Mouse (Mus musculus) kidney, embryonic 14.5 days (tissue): ENCODE measurements around the gene Naa38. TPM values are rescaled to one million over a fixed set of nuclear protein-coding genes. Genes with fewer than 3 reads are reported as not detected.

Source experiments
- ATAC-seq: fragments of 200-750 bp; cut with Nextera tagmentation; 2 replicates; pipeline ENCODE4 v1.8.0; 2017; ENCODE audit warnings: moderate number of reproducible peaks, mild to moderate bottlenecking, moderate TSS enrichment, moderate library complexity; ENCODE audit not compliant: low FRiP score, low TSS enrichment
- H3K27ac ChIP-seq: fragments of 300-500 bp; sonication (generic); 2 replicates; pipeline ENCODE4 v1.5.1; 2014; ENCODE audit warnings: low read depth, mild to moderate bottlenecking, low read length, moderate library complexity, mixed read lengths
- H3K27me3 ChIP-seq: fragments of 300-500 bp; sonication (generic); 2 replicates; pipeline ENCODE4 v1.6.1; 2014; ENCODE audit warnings: mild to moderate bottlenecking, low read length; ENCODE audit not compliant: control insufficient read depth, insufficient read depth
- H3K36me3 ChIP-seq: fragments of 300-500 bp; sonication (generic); 2 replicates; pipeline ENCODE4 v1.6.1; 2014; ENCODE audit warnings: low read length, mixed read lengths; ENCODE audit not compliant: control insufficient read depth, insufficient read depth
- H3K4me1 ChIP-seq: fragments of 300-500 bp; sonication (generic); 2 replicates; pipeline ENCODE4 v1.6.1; 2014; ENCODE audit warnings: low read length, mixed read lengths; ENCODE audit not compliant: control insufficient read depth, insufficient read depth
- H3K4me2 ChIP-seq: fragments of 300-500 bp; sonication (generic); replicated peaks from 2 replicates; pipeline ENCODE4 v1.6.1; 2014; ENCODE audit warnings: low read depth, mild to moderate bottlenecking, low read length
- H3K4me3 ChIP-seq: fragments of 300-500 bp; sonication (generic); 2 replicates; pipeline ENCODE4 v1.5.1; 2014; ENCODE audit warnings: mild to moderate bottlenecking, low read length
- H3K9ac ChIP-seq: fragments of 300-500 bp; sonication (generic); 2 replicates; pipeline ENCODE4 v1.6.1; 2014; ENCODE audit warnings: low read depth, mild to moderate bottlenecking, low read length, moderate library complexity
- H3K9me3 ChIP-seq: fragments of 300-500 bp; sonication (generic); 2 replicates; pipeline ENCODE4 v1.6.1; 2016; ENCODE audit warnings: low read length; ENCODE audit not compliant: control insufficient read depth
- WGBS: fragments of 180-500 bp; shearing (Covaris S2); extraction: QIAGEN DNeasy Blood & Tissue Kit; methylation state at CpG from one replicate; pipeline ENCODE4 v1.1.7; 2014; 5-methylcytosine and 5-hydroxymethylcytosine counted together
- polyA plus RNA-seq: library from polyadenylated mRNA; unstranded; fragments of >200 nt; fragmentation: Nextera tagmentation; extraction: Ambion mirVana; gene quantifications from 2 replicates; pipeline ENCODE4 v1.2.1, GENCODE M21; 2014

Gene Naa38
- polyA plus RNA-seq, 1 experiment from 2014 or later = 172 TPM

DNA sequence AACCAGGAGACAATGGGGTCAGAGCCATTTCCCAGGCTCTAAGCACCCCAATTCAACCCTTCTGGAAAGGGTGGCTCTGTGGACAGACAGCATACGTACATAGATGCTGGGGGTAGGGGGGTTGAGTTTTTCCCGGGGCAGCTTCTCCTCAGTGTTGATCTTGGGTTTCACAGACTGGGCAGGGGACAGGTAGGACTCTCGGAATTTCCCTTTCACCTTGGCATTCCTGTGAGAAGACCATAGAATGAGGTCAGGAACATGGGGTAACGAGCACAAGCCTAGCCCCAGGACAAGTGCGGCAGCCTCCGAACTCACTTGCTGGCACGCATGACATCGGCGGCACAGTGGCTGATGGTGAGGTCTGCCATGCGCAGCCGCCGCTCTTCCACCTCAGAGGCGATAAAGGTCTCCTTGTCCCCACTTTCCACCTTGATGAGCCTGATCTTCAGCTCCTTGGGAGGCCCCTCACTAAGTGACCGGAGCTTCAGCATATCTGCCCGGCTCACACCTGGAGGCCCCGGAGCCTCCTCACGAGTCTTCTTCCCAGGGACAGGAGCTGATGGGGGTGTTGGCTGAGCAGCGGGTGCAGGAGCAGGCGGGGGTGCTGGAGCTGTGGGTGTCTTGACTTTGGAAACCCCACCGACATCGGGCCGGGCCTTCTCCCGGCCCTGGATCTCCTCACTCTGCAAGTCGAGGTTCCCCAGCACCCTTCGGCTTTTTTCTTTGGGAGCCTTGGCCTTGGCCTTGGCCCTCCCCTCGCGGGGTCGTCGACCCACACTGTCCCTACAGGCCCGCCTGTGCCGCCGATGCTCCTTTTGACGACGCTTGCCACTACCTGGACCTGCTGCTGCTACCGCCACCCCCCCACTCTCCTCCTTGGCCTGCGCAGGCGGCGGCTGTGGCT is 8.7 kb downstream of the Naa38 start:
- peaks cover 86% of the 10 kb centered on the region for H3K36me3 ChIP-seq
- H3K4me3 ChIP-seq = no peak overlapping the region
- no peaks in the 10 kb centered on the region for H3K27me3 ChIP-seq
- 93% methylated on average over 38 of the region's 38 CpGs for WGBS
- H3K4me2 ChIP-seq = no peak overlapping the region
- H3K9ac ChIP-seq = no peak overlapping the region
- no peak overlapping the region for H3K27ac ChIP-seq
- ATAC-seq = no peak
- peaks cover 18% of the 10 kb centered on the region for H3K4me1 ChIP-seq
- no peaks in the 10 kb centered on the region for H3K9me3 ChIP-seq

DNA sequence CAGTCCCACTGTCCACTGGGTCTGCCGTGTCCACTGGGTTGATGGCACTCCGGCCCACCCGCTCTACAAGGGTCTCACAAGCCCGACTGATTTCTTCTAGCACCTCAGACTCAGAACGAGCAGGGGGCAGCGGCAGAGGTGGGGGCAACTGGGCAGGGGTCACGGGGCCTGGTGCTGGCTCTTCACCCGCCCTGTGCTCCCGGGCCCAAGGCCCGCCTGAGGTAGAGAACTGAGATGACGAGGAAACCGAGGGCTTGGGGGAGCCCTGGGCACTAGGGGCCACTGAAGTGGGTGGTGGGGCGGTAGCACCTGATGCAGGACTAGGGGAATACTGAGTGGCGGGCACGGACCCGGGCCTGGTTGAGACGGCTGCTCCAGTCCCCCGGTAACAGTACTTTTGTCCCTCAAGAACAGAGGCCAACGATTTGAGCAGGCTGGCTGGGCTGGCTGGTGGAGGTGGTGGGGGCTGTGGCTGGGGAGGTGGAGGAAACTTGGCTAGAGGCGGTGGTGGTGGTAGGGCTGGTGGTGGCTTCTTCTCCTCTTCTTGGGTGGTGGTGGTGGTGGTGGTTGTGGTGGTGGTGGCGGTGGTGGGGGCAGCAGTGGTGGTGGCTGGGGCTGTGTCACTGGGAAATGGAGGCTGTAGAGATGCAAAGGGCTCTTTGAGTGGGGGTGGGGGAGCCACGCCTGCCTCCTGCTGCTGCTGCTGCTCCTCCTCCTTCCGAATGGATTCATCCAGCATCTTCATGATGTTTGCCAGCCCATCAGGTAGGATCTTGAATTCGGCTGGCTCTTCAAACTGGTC is 9.5 kb downstream of the Naa38 start:
- Histone ChIP-seq H3K27ac (no peak overlapping the region), H3K4me3 (no peak overlapping the region), H3K9ac (no peak overlapping the region), H3K27me3 (no peaks in the 10 kb centered on the region), H3K9me3 (no peaks in the 10 kb centered on the region), H3K4me1 (peaks cover 13% of the 10 kb centered on the region), H3K4me2 (no peak overlapping the region), H3K36me3 (peaks cover 80% of the 10 kb centered on the region)
- no peak for ATAC-seq
- 94% methylated on average over 23 of the region's 24 CpGs for WGBS

DNA sequence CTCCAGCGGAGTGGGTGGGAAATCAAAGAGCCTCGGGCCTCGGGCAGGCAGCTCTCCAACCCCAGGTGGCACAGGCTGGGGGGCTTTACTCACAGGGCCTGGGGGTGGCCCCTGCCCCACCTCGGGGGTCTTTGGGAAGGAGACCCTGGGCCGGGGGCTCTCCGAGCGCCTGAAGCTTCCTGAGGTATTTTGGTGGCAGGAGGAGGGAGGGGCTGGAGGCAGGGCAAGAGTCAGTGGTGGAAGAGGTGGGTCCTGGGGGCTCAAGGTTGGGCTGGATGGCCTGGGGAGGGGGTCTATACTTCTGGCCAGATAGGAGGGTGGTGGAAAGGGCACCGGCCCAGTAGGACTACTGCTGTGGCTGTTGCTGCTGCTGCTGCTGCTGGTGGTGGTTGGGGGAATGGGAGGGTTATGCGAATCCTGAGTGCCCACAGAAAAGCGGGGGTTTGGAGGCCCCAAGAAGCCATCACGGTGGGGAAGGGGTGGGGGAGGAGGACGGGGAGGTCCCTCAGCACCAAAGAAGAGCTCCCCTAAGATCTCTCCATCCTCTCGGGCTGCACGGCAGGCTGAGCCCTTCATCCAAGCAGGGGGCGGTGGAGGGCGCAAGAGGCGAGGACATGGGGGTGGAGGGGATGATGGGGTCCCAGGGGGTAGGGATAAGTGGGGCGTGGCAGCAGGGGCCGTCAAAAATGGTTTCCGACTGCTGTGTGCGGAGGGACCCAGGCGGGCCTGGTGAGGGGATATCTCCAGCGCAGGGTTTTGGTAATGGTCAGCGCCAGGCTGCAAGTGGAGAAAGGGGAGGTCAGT is 10.3 kb downstream of the Naa38 start:
- Histone ChIP-seq H3K4me1 (peaks cover 11% of the 10 kb centered on the region), H3K27me3 (no peaks in the 10 kb centered on the region), H3K4me2 (no peak overlapping the region), H3K36me3 (peaks cover 72% of the 10 kb centered on the region), H3K9me3 (no peaks in the 10 kb centered on the region), H3K9ac (no peak overlapping the region), H3K4me3 (no peak overlapping the region), H3K27ac (no peak overlapping the region)
- 91% methylated on average over 24 of the region's 24 CpGs for WGBS
- no peak for ATAC-seq

DNA sequence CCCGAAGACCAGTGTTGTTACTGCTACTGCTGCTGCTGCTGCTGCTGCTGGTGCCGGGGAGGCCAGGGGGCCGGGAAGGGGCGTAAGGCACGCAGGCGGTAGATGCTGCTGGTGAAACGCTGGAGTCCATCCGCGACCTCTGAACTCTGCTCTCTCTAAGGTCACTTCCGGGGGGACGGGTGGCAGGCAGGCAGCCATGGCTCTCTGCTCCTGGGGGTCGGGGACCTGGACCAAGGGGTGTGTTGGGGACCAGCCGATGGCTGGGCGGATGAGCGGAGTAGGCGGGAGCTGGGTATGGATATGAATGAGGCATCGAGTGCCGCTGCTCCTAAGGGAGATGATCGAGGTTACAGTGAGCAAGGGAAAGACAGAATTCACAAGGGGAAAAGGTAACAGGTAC is 11.0 kb downstream of the Naa38 start:
- H3K36me3 ChIP-seq = peaks cover 66% of the 10 kb centered on the region
- H3K9ac ChIP-seq = no peak overlapping the region
- H3K4me1 ChIP-seq = peaks cover 11% of the 10 kb centered on the region
- H3K27ac ChIP-seq = no peak overlapping the region
- H3K4me2 ChIP-seq = no peak overlapping the region
- WGBS = 89% methylated on average over 19 of the region's 19 CpGs
- H3K27me3 ChIP-seq = no peaks in the 10 kb centered on the region
- no peak overlapping the region for H3K4me3 ChIP-seq
- H3K9me3 ChIP-seq = no peaks in the 10 kb centered on the region
- ATAC-seq = no peak

DNA sequence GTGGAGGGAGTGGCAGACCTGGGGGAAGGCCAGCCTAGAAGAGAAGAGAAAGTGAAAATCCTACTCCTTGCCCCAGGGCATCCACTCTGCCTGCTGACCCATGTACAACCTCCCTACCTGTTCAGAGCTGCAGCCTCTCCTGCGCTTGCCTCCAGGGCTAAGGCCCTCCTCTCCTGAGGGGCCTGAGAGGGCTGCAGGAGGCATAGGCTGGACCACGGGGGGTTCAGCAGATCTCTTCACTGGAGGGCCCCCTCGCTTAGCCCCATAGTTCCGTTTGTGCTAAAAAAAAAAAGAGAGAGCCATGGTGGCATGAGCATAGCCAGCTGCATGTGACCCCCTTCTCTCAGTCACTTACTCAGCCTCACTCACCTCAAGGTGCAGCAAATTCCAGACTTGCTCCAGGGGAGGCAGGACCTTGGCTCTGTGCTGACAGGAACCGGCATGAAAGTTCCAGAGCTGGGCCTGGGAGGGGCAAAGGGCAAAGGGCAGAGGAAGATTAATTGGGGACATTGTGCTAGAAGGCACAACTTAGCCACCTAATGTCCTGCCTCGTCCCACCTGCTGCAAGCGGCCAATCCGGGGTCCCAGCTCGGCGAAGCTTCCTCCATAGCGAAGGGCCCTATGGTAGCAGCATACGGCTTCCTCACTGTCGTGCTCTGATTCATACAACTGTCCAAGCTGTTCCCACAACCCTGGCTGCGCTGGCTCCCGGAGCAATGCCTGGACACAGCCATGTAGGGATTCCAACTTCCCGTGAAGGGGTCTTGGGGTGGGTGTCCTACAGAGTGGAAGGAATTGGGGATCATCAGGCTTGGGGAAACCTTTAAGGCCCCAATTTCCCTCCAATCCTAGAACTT is 11.8 kb downstream of the Naa38 start:
- Histone ChIP-seq H3K4me1 (peaks cover 17% of the 10 kb centered on the region), H3K9me3 (no peaks in the 10 kb centered on the region), H3K4me3 (no peak overlapping the region), H3K36me3 (peaks cover 58% of the 10 kb centered on the region), H3K4me2 (no peak overlapping the region), H3K27ac (no peak overlapping the region), H3K27me3 (no peaks in the 10 kb centered on the region), H3K9ac (no peak overlapping the region)
- 91% methylated on average over 16 of the region's 16 CpGs for WGBS
- ATAC-seq = no peak

DNA sequence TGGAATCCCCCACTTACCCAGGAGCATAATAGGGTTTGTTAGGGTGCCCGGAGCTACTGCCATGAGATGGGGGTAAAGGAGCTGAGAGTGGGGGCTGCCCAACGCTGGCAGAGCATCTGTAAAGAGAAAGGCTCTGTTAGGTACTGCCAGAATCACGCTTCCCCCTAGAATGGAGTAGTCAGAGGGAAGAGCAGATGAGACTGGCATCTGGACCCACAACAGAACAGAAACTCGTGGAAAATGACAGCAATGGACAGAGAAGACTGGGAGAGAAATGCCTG is 12.4 kb downstream of the Naa38 start:
- H3K4me3 ChIP-seq = no peak overlapping the region; the same call in 1 of the 2 replicates
- 0 out of 2 replicates have a peak overlapping the region, but pooled peaks have one; percentile 32 for H3K27ac ChIP-seq
- no peak for ATAC-seq
- H3K4me1 ChIP-seq = peaks cover 23% of the 10 kb centered on the region
- H3K36me3 ChIP-seq = peaks cover 61% of the 10 kb centered on the region
- H3K9ac ChIP-seq = peak overlapping the region; percentile 31; the same call in 1 of the 2 replicates
- H3K4me2 ChIP-seq = peak overlapping the region; percentile 68; the same call in 1 of the 2 replicates
- no peaks in the 10 kb centered on the region for H3K9me3 ChIP-seq
- WGBS = 89% methylated on average over 4 of the region's 4 CpGs
- H3K27me3 ChIP-seq = no peaks in the 10 kb centered on the region

DNA sequence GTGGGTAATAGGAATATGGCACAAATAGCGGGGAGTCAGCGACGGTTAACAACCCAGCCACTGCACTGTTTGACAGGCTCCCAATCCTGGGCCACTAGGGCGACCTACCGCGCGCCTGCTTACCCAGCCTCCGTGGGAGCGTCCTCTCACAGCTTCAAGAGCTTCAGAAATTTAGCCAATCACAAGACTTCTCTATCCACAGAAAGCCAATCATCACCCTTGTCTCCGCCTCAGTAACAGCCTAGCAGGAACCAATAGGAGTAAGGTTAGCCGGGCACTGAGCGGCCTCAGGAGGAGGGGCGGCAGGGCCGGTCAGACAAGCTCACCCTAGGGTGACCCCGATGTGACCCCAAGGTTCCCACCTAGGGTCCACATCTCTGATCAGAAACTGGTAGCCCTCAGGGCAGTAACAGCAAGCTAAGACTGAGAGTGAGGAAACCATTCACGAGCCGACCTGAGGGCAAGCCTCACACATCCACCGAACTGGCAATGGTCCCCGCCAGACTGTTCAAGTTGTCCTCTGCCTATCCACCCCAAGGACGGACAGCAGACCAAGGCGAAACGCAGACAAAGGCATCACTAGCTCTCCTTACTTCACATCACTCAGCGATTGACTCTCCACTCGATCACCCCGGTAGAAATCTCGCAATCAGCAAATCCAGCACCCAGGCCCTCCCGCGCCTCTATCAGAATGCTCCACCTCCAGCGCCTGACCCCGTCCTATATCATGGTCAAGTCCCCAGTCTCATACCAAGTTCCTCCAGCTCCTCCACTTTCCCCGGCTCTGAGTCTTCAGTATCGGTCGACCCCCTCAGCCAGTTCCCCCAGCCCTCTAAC is 13.5 kb downstream of the Naa38 start:
- Histone ChIP-seq H3K27ac (peak overlapping the region; percentile 99), H3K4me2 (peak overlapping the region; percentile 68), H3K4me1 (peaks cover 33% of the 10 kb centered on the region), H3K4me3 (peak overlapping the region; percentile 85), H3K36me3 (peaks cover 59% of the 10 kb centered on the region), H3K27me3 (no peaks in the 10 kb centered on the region), H3K9me3 (no peaks in the 10 kb centered on the region), H3K9ac (peak overlapping the region; percentile 90)
- under 1% methylated on average over 33 of the region's 33 CpGs for WGBS
- ATAC-seq = peak; percentile 65
